15 mouse cellular contexts compared by ENCODE assay signal in the genomic region with DNA sequence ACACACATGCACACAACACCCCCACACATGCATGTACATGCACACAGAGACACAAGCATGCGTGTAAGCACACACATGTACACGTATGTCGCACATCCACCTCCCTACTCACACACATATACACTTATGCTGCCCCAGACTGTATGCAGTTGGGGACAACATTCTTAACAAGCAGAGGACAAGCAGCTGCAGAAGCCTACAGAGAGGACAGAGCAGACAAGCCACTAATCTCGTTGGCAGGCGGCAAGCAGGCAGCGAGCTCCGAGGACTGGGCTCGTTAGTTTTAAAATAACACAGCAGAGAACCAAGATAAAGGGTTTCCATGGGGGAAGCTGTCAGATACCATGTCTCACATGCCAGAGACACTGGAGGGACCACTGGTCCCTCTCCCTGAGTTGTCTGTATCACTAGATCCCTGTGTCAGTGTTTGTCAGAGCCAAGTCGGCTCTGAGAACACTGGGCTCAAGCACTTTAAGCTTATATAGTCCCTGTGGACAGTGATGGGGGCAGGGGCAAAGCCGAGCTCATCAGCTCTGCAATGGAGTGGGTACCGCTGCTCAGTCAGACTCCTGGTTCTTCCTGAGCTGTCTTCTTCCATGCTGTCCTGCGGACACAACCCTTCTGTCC.
DNase-seq lines count a peak whose midpoint lies in the region; ATAC-seq and TF ChIP-seq lines count a peak whose summit lies in the region.
"Had no signal": no experiment of that assay in that cellular context is flagged by ENCODE, and none has a peak within 500 bp of the region (broad histone marks: within the 10 kb centered on the region; RNA-seq: fewer than 3 reads in every experiment).

No protein-coding gene starts in this region.

- TF ChIP-seq EP300 in heart, postnatal 0 days (IDR thresholded peaks at IDR 0.05; ENCODE audit: low read depth), result no peak

- no peak overlapping the region for H3K9ac ChIP-seq in heart, embryonic 11.5 days (ENCODE audit: low read depth, low read length)
- H3K9ac ChIP-seq in midbrain, embryonic 13.5 days (replicated peaks), result no peak overlapping the region
- no peak overlapping the region for H3K9ac ChIP-seq in midbrain, embryonic 11.5 days (ENCODE audit: low read length)
- no peak overlapping the region for H3K9ac ChIP-seq in heart, postnatal 0 days (replicated peaks; ENCODE audit: low read depth, low read length)
- H3K9ac ChIP-seq: kidney, embryonic 15.5 days; limb, embryonic 12.5 days; liver, postnatal 0 days had no signal

- peak overlapping the region; percentile 37 for H3K4me2 ChIP-seq in heart, embryonic 11.5 days
- H3K4me2 ChIP-seq in midbrain, embryonic 13.5 days (replicated peaks), result no peak overlapping the region
- no peak overlapping the region for H3K4me2 ChIP-seq in midbrain, embryonic 11.5 days
- peak overlapping the region; percentile 21; the same call in 1 of the 2 replicates for H3K4me2 ChIP-seq in heart, postnatal 0 days (ENCODE audit: low read depth, low read length)
- H3K4me2 ChIP-seq: kidney, embryonic 15.5 days; limb, embryonic 12.5 days had no signal

- no peak for ATAC-seq in heart, embryonic 11.5 days (replicated peaks; ENCODE audit: insufficient number of reproducible peaks, low FRiP score, low TSS enrichment)
- peak; percentile 54; the same call in 1 of the 2 replicates for ATAC-seq in midbrain, embryonic 13.5 days
- no peak for ATAC-seq in midbrain, embryonic 11.5 days (ENCODE audit: low FRiP score)
- ATAC-seq in heart, postnatal 0 days (ENCODE audit: insufficient read depth, low read depth), result peak; percentile 41
- ATAC-seq: liver, postnatal 0 days had no signal

- 33% methylated on average over 12 of the region's 12 CpGs for WGBS in heart, embryonic 11.5 days (ENCODE audit: insufficient replicate concordance)
- WGBS in midbrain, embryonic 13.5 days, result 60% methylated on average over 12 of the region's 12 CpGs
- 69% methylated on average over 12 of the region's 12 CpGs for WGBS in midbrain, embryonic 11.5 days
- WGBS in heart, postnatal 0 days, result 22% methylated on average over 12 of the region's 12 CpGs
- WGBS in olfactory bulb, adult 2 months, result 32% methylated on average over 12 of the region's 12 CpGs

- H3K4me3 ChIP-seq in heart, embryonic 11.5 days (ENCODE audit: low read depth, low read length), result no peak overlapping the region
- no peak overlapping the region for H3K4me3 ChIP-seq in midbrain, embryonic 13.5 days (replicated peaks)
- H3K4me3 ChIP-seq in midbrain, embryonic 11.5 days (ENCODE audit: low read depth, low read length), result no peak overlapping the region
- H3K4me3 ChIP-seq in heart, postnatal 0 days (ENCODE audit: low read depth, low read length), result no peak overlapping the region
- H3K4me3 ChIP-seq in olfactory bulb, adult 2 months (ENCODE audit: insufficient read depth, low read depth, low read length), result no peak overlapping the region
- H3K4me3 ChIP-seq: erythroblast, embryonic 14.5 days; kidney, embryonic 15.5 days; limb, embryonic 12.5 days had no signal

- no peaks in the 10 kb centered on the region for H3K9me3 ChIP-seq in heart, embryonic 11.5 days (replicated peaks; ENCODE audit: control insufficient read depth, low read length)
- H3K9me3 ChIP-seq in midbrain, embryonic 13.5 days, result no peaks in the 10 kb centered on the region
- H3K9me3 ChIP-seq in midbrain, embryonic 11.5 days (ENCODE audit: control insufficient read depth, low read length), result no peaks in the 10 kb centered on the region
- no peaks in the 10 kb centered on the region for H3K9me3 ChIP-seq in heart, postnatal 0 days (replicated peaks; ENCODE audit: control insufficient read depth, low read length)
- H3K9me3 ChIP-seq: kidney, embryonic 15.5 days; limb, embryonic 12.5 days had no signal

- no peak overlapping the region for H3K27ac ChIP-seq in heart, embryonic 11.5 days (ENCODE audit: low read depth, low read length)
- peak overlapping the region; percentile 61 for H3K27ac ChIP-seq in midbrain, embryonic 13.5 days
- no peak overlapping the region for H3K27ac ChIP-seq in midbrain, embryonic 11.5 days (ENCODE audit: low read depth, low read length)
- H3K27ac ChIP-seq in heart, postnatal 0 days (ENCODE audit: low read depth), result no peak overlapping the region
- H3K27ac ChIP-seq in olfactory bulb, adult 2 months (ENCODE audit: insufficient read depth, low read depth, low read length), result peak overlapping the region; percentile 82
- H3K27ac ChIP-seq: kidney, embryonic 15.5 days; limb, embryonic 12.5 days had no signal

- intact Hi-C loops in heart, postnatal 36 days (cut with DNase I), result no loop called here

- DNase-seq in heart, postnatal 36 days, result no peak
- DNase-seq in midbrain, embryonic 11.5 days (ENCODE audit: low spot score, missing footprints), result no peak
- peak; percentile 33 for DNase-seq in heart, postnatal 0 days (ENCODE audit: low spot score)
- DNase-seq in spleen, postnatal 4 days (ENCODE audit: low spot score in 2 of 2), result no peak
- DNase-seq: cerebellum, adult 18-20 months; embryo, embryonic 11 days; liver, postnatal 0 days; right cerebral cortex, adult 18-20 months; thymus, postnatal 14 days had no signal

- TF ChIP-seq POLR2A in olfactory bulb, adult 2 months (IDR thresholded peaks at IDR 0.05; ENCODE audit: insufficient read depth, low read depth, low read length), result no peak

- no peaks in the 10 kb centered on the region for H3K27me3 ChIP-seq in heart, embryonic 11.5 days (ENCODE audit: control insufficient read depth, insufficient read depth, low read length)
- H3K27me3 ChIP-seq in midbrain, embryonic 13.5 days, result no peaks in the 10 kb centered on the region
- no peaks in the 10 kb centered on the region for H3K27me3 ChIP-seq in midbrain, embryonic 11.5 days (ENCODE audit: control insufficient read depth, insufficient read depth, low read length)
- H3K27me3 ChIP-seq in heart, postnatal 0 days (ENCODE audit: control insufficient read depth, insufficient read depth, low read length), result peaks cover 10% of the 10 kb centered on the region
- H3K27me3 ChIP-seq: limb, embryonic 12.5 days had no signal

- no peaks in the 10 kb centered on the region for H3K36me3 ChIP-seq in heart, embryonic 11.5 days (ENCODE audit: control insufficient read depth, insufficient read depth, low read length)
- no peaks in the 10 kb centered on the region for H3K36me3 ChIP-seq in midbrain, embryonic 13.5 days
- H3K36me3 ChIP-seq in midbrain, embryonic 11.5 days (ENCODE audit: control insufficient read depth, insufficient read depth, low read length), result no peaks in the 10 kb centered on the region
- H3K36me3 ChIP-seq in heart, postnatal 0 days (replicated peaks; ENCODE audit: control insufficient read depth, insufficient read depth, low read length), result no peaks in the 10 kb centered on the region
- H3K36me3 ChIP-seq: kidney, embryonic 15.5 days; limb, embryonic 12.5 days had no signal

- no peak for TF ChIP-seq CTCF in heart, postnatal 0 days (IDR thresholded peaks at IDR 0.05; ENCODE audit: low read depth)
- TF ChIP-seq CTCF in olfactory bulb, adult 2 months (IDR thresholded peaks at IDR 0.05; ENCODE audit: insufficient read depth, low read depth, low read length), result no peak

- H3K4me1 ChIP-seq in heart, embryonic 11.5 days (ENCODE audit: control insufficient read depth, insufficient read depth, low read length), result peaks cover 11% of the 10 kb centered on the region
- H3K4me1 ChIP-seq in midbrain, embryonic 13.5 days (replicated peaks), result peaks cover 56% of the 10 kb centered on the region
- H3K4me1 ChIP-seq in midbrain, embryonic 11.5 days (ENCODE audit: control insufficient read depth, insufficient read depth, low read length), result 0 out of 2 replicates have a peak, but pooled peaks cover 2% of the 10 kb centered on the region
- 0 out of 2 replicates have a peak, but pooled peaks cover 11% of the 10 kb centered on the region for H3K4me1 ChIP-seq in heart, postnatal 0 days (ENCODE audit: control insufficient read depth, insufficient read depth)
- H3K4me1 ChIP-seq in olfactory bulb, adult 2 months (ENCODE audit: control insufficient read depth, insufficient read depth, low read length), result peaks cover 55% of the 10 kb centered on the region
- H3K4me1 ChIP-seq: limb, embryonic 12.5 days had no signal

Comparison
In these comparisons a context has a peak if more than half of its experiments do, and no peak if none do; other contexts are left out.
1. ATAC-seq: peak in midbrain, embryonic 13.5 days (single experiment) and heart, postnatal 0 days (single experiment); none in heart, embryonic 11.5 days (single experiment) and midbrain, embryonic 11.5 days (single experiment).
2. H3K27ac ChIP-seq: peak in midbrain, embryonic 13.5 days (single experiment) and olfactory bulb, adult 2 months (single experiment); none in heart, embryonic 11.5 days (single experiment), midbrain, embryonic 11.5 days (single experiment) and heart, postnatal 0 days (single experiment).
3. H3K4me2 ChIP-seq: peak in heart, embryonic 11.5 days (single experiment) and heart, postnatal 0 days (single experiment); none in midbrain, embryonic 13.5 days (single experiment) and midbrain, embryonic 11.5 days (single experiment).